ENCODE assay signal across 10 mouse cellular contexts in genomic region chr10:43034811-43035210, GRCm38 (mm10).
DNase-seq lines count a peak whose midpoint lies in the region; ATAC-seq and TF ChIP-seq lines count a peak whose summit lies in the region.
"Had no signal": no experiment of that assay in that cellular context is flagged by ENCODE, and none has a peak within 500 bp of the region (broad histone marks: within the 10 kb centered on the region; RNA-seq: fewer than 3 reads in every experiment).

No protein-coding gene starts in this region.

- no peaks in the 10 kb centered on the region for H3K27me3 ChIP-seq in kidney, adult 2 months (replicated peaks; ENCODE audit: control insufficient read depth, insufficient read depth, low read length)
- no peaks in the 10 kb centered on the region for H3K27me3 ChIP-seq in kidney, embryonic 15.5 days
- peaks cover 13% of the 10 kb centered on the region for H3K27me3 ChIP-seq in forebrain, embryonic 10.5 days (ENCODE audit: poor library complexity, severe bottlenecking)

- peak; percentile 46 for DNase-seq in kidney, adult 2 months
- DNase-seq in heart, adult 11 months, result peak; percentile 98
- peak; percentile 47 for DNase-seq in kidney, postnatal 10 days
- peak; percentile 34 to 59 for DNase-seq in monocyte, adult 2 months (ENCODE audit: low read depth in 1 of 2, low spot score in 2 of 2)
- DNase-seq in cerebellum, postnatal 10 days, result no peak
- no peak for DNase-seq in forebrain, embryonic 10.5 days (ENCODE audit: extremely low spot score, low spot score)
- no peak for DNase-seq in frontal cortex, postnatal 25 days (ENCODE audit: low spot score in 2 of 2)
- DNase-seq: cerebellum, adult 11 months; right cerebral cortex, postnatal 4 days had no signal

- no peaks in the 10 kb centered on the region for H3K36me3 ChIP-seq in kidney, adult 2 months (ENCODE audit: control insufficient read depth, insufficient read depth, low read length)
- H3K36me3 ChIP-seq in kidney, embryonic 15.5 days, result no peaks in the 10 kb centered on the region
- H3K36me3 ChIP-seq in forebrain, embryonic 10.5 days (replicated peaks), result peaks cover 10% of the 10 kb centered on the region

- WGBS in kidney, adult 2 months, result 64% methylated on average over 4 of the region's 4 CpGs
- 49% methylated on average over 4 of the region's 4 CpGs for WGBS in kidney, embryonic 15.5 days
- WGBS in forebrain, embryonic 10.5 days, result 78% methylated on average over 4 of the region's 4 CpGs

- no peaks in the 10 kb centered on the region for H3K4me1 ChIP-seq in kidney, adult 2 months (ENCODE audit: control insufficient read depth, insufficient read depth, low read length)
- H3K4me1 ChIP-seq in kidney, embryonic 15.5 days, result peaks cover 43% of the 10 kb centered on the region
- peaks cover 57% of the 10 kb centered on the region for H3K4me1 ChIP-seq in forebrain, embryonic 10.5 days

- no peak for ATAC-seq in kidney, embryonic 15.5 days (replicated peaks; ENCODE audit: low FRiP score)

- TF ChIP-seq CTCF in kidney, adult 2 months (conservative IDR thresholded peaks at IDR 0.05; ENCODE audit: insufficient read depth, insufficient read length, low read depth, low read length), result no peak

- no peak overlapping the region for H3K4me2 ChIP-seq in kidney, embryonic 15.5 days

- H3K9ac ChIP-seq in kidney, embryonic 15.5 days, result no peak overlapping the region

- no peak for TF ChIP-seq POLR2A in kidney, adult 2 months (IDR thresholded peaks at IDR 0.05; ENCODE audit: low read depth, low read length)

- no peaks in the 10 kb centered on the region for H3K9me3 ChIP-seq in kidney, embryonic 15.5 days (replicated peaks)
- H3K9me3 ChIP-seq in forebrain, embryonic 10.5 days, result peaks cover 3% of the 10 kb centered on the region; the same call in 1 of the 2 replicates

- no peak overlapping the region for H3K4me3 ChIP-seq in kidney, adult 2 months (ENCODE audit: insufficient read depth, low read depth, low read length)
- H3K4me3 ChIP-seq in kidney, embryonic 15.5 days (replicated peaks), result no peak overlapping the region
- no peak overlapping the region for H3K4me3 ChIP-seq in forebrain, embryonic 10.5 days

- H3K27ac ChIP-seq in kidney, adult 2 months (ENCODE audit: insufficient read depth, low read depth, low read length), result no peak overlapping the region
- no peak overlapping the region for H3K27ac ChIP-seq in kidney, embryonic 15.5 days
- no peak overlapping the region for H3K27ac ChIP-seq in forebrain, embryonic 10.5 days

Comparison
In these comparisons a context has a peak if more than half of its experiments do, and no peak if none do; other contexts are left out.
1. DNase-seq: peak in kidney, adult 2 months (single experiment), heart, adult 11 months (single experiment), kidney, postnatal 10 days (single experiment) and monocyte, adult 2 months (2 of 2); none in cerebellum, postnatal 10 days (0 of 2), forebrain, embryonic 10.5 days (single experiment) and frontal cortex, postnatal 25 days (0 of 2).